Mouse (Mus musculus): Measurements from ENCODE around the gene Anapc16. TPM values are rescaled to one million over a fixed set of nuclear protein-coding genes. Genes with fewer than 3 reads are reported as not detected.
A peak's percentile ranks its signal among the peaks of the same experiment; 100 is the strongest.
"Not testable (repeated sequence)": the region's sequence is repeated elsewhere in the genome, so short reads cannot be mapped to it uniquely, and the experiment has no call there.

The Anapc16 gene
- polyA plus RNA-seq, 1 experiment from 2014 or later: 100 TPM

DNA sequence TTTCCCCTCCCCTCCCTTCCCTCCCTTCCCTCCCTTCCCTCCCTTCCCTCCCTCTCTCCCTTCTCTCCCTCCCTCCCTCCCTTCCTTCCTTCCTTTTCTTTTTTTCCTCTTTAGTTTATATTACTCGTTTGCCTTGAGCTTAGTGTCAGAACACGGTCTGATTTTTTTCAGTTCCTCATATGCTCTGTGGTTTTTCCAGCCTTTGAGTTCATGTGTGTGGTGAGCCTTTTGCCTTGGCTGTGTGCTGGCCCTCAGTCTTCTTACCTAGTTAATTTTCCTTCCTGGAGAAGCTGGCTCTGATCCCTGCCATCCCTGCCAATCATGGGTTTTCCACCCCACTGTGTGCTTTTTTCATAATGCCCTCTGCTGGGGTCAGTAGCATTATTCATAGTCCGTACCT, 6.2 kb upstream of the Anapc16 start:
- H3K4me2 ChIP-seq (replicated peaks; ENCODE audit: low read depth): no peak overlapping the region
- no peak overlapping the region for H3K9ac ChIP-seq (ENCODE audit: low read depth, low read length)
- no peaks in the 10 kb centered on the region for H3K27me3 ChIP-seq (replicated peaks; ENCODE audit: control insufficient read depth, insufficient read depth, low read length)
- H3K27ac ChIP-seq (ENCODE audit: low read depth, low read length): no peak overlapping the region
- H3K36me3 ChIP-seq (ENCODE audit: control insufficient read depth, insufficient read depth): peaks cover 22% of the 10 kb centered on the region
- 51% methylated on average over 3 of the region's 3 CpGs for WGBS
- no peak overlapping the region for H3K4me3 ChIP-seq (ENCODE audit: low read depth, low read length)
- no peaks in the 10 kb centered on the region for H3K9me3 ChIP-seq (ENCODE audit: control insufficient read depth)
- no peak for TF ChIP-seq CTCF (IDR thresholded peaks at IDR 0.05; ENCODE audit: low read depth)
- H3K4me1 ChIP-seq (replicated peaks; ENCODE audit: control insufficient read depth, insufficient read depth, low read length): no peaks in the 10 kb centered on the region
- no peak for ATAC-seq

DNA sequence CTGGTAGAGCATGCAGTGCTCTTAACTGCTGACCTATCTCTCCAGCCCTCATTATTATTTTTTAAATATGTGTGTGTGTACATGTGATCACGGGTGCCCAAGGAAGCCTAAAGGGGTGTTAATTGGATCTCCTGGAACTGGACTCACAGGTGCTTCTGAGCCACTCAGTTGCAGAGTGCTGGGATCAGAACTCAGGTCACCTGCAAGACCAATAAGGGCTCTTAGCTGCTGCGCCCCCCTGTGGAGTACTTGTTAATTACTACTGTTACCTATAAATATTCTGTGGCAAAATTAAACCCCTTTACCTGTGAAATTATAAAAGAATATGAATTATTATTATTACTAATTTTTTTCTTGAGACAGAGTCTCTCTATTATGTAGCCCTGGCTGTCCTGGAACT, 2.3 kb upstream of the Anapc16 start:
- TF ChIP-seq CTCF (IDR thresholded peaks at IDR 0.05; ENCODE audit: low read depth): peak; percentile 60
- Histone ChIP-seq H3K4me1 (replicated peaks; ENCODE audit: control insufficient read depth, insufficient read depth, low read length) (peaks cover 4% of the 10 kb centered on the region), H3K9me3 (ENCODE audit: control insufficient read depth) (no peaks in the 10 kb centered on the region), H3K27ac (ENCODE audit: low read depth, low read length) (no peak overlapping the region), H3K4me3 (ENCODE audit: low read depth, low read length) (no peak overlapping the region), H3K4me2 (replicated peaks; ENCODE audit: low read depth) (no peak overlapping the region), H3K36me3 (ENCODE audit: control insufficient read depth, insufficient read depth) (peaks cover 16% of the 10 kb centered on the region), H3K9ac (ENCODE audit: low read depth, low read length) (no peak overlapping the region), H3K27me3 (replicated peaks; ENCODE audit: control insufficient read depth, insufficient read depth, low read length) (no peaks in the 10 kb centered on the region)
- ATAC-seq: no peak
- 50% methylated on average over 2 of the region's 2 CpGs for WGBS

DNA sequence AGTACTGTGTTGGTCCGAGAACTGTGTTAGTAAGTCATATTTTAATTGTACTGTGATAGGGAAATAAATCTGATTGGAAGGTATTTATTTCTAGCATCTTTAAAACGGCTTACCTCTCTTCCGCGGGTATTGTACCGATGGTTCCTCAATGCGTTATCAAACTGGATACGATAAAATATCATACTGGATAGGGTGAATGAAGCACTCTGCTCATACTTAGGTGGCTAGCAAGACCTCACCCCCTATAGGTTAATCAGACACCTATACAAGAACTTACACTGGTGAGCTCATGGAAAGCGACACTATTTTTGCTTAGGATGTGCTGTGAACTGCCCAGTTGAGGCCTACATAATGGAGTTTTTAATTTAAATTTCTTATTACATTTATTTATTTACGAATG, 912 bp upstream of the Anapc16 start:
- Histone ChIP-seq H3K4me2 (replicated peaks; ENCODE audit: low read depth) (peak overlapping the region; percentile 75), H3K9me3 (ENCODE audit: control insufficient read depth) (no peaks in the 10 kb centered on the region), H3K4me3 (ENCODE audit: low read depth, low read length) (peak overlapping the region; percentile 73), H3K27me3 (replicated peaks; ENCODE audit: control insufficient read depth, insufficient read depth, low read length) (no peaks in the 10 kb centered on the region), H3K4me1 (replicated peaks; ENCODE audit: control insufficient read depth, insufficient read depth, low read length) (peaks cover 4% of the 10 kb centered on the region), H3K27ac (ENCODE audit: low read depth, low read length) (peak overlapping the region; percentile 97), H3K9ac (ENCODE audit: low read depth, low read length) (peak overlapping the region; percentile 75), H3K36me3 (ENCODE audit: control insufficient read depth, insufficient read depth) (peaks cover 14% of the 10 kb centered on the region; the same call in 1 of the 2 replicates)
- no peak for ATAC-seq
- TF ChIP-seq CTCF (IDR thresholded peaks at IDR 0.05; ENCODE audit: low read depth): no peak
- WGBS: 63% methylated on average over 9 of the region's 9 CpGs

DNA sequence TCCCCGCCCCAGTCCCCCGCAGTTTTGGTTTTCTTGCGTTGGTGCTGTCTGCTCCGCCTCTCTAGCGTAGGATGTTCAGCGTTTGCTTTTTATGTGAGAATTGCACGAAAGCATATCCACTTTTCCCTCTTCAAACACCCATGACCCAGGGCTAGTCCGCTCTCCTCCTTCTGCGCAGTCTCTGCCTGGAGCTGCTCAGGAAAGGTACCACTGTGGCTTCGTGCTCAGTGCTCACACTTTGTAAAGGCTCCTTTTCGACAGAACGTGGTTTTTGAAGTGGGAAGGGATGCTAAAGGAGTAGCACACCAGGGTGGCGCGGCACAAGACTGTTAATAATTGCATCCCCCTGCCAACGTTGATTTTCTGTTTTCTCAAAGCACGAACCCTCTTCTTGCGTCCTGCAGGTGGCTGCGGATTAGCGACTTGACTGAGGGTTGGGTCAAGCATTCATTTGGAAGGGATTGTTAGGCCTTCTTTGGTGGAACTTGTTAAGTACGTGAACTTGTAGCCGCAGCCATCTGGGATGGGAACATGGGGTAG, 348 bp upstream of the Anapc16 start:
- Histone ChIP-seq H3K4me2 (replicated peaks; ENCODE audit: low read depth) (peak overlapping the region; percentile 75), H3K36me3 (ENCODE audit: control insufficient read depth, insufficient read depth) (peaks cover 14% of the 10 kb centered on the region; the same call in 1 of the 2 replicates), H3K9ac (ENCODE audit: low read depth, low read length) (peak overlapping the region; percentile 75), H3K9me3 (ENCODE audit: control insufficient read depth) (no peaks in the 10 kb centered on the region), H3K27me3 (replicated peaks; ENCODE audit: control insufficient read depth, insufficient read depth, low read length) (no peaks in the 10 kb centered on the region), H3K4me1 (replicated peaks; ENCODE audit: control insufficient read depth, insufficient read depth, low read length) (peaks cover 4% of the 10 kb centered on the region), H3K27ac (ENCODE audit: low read depth, low read length) (peak overlapping the region; percentile 97), H3K4me3 (ENCODE audit: low read depth, low read length) (peak overlapping the region; percentile 73)
- ATAC-seq: peak; percentile 58
- TF ChIP-seq CTCF (IDR thresholded peaks at IDR 0.05; ENCODE audit: low read depth): peak; percentile 41
- under 1% methylated on average over 21 of the region's 21 CpGs for WGBS

DNA sequence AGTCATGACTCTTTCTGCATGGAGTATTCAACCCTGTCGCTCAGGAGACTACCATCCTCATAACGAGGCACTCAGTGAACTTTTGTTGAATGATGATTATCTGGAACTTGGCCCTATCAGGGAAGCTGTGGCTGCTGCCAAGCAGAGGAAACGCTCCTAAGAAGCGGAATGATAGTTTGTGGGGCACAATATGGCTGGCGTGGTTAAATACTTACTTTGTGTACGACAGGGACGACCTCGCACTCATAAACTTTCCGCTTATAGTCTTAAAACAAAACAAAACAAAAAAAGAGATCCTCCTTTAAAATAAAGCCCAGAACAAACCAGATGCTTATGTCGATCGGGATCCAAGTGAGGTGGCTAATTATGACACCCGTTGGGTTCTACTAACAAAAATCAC, 732 bp downstream of the Anapc16 start:
- H3K9me3 ChIP-seq (ENCODE audit: control insufficient read depth): no peaks in the 10 kb centered on the region
- H3K27me3 ChIP-seq (replicated peaks; ENCODE audit: control insufficient read depth, insufficient read depth, low read length): no peaks in the 10 kb centered on the region
- H3K36me3 ChIP-seq (ENCODE audit: control insufficient read depth, insufficient read depth): peaks cover 10% of the 10 kb centered on the region; the same call in 1 of the 2 replicates
- ATAC-seq: no peak
- TF ChIP-seq CTCF (IDR thresholded peaks at IDR 0.05; ENCODE audit: low read depth): no peak
- WGBS: under 1% methylated on average over 12 of the region's 12 CpGs
- peak overlapping the region; percentile 75 for H3K4me2 ChIP-seq (replicated peaks; ENCODE audit: low read depth)
- H3K9ac ChIP-seq (ENCODE audit: low read depth, low read length): peak overlapping the region; percentile 75
- H3K27ac ChIP-seq (ENCODE audit: low read depth, low read length): peak overlapping the region; percentile 97
- peaks cover 4% of the 10 kb centered on the region for H3K4me1 ChIP-seq (replicated peaks; ENCODE audit: control insufficient read depth, insufficient read depth, low read length)
- peak overlapping the region; percentile 73 for H3K4me3 ChIP-seq (ENCODE audit: low read depth, low read length)

DNA sequence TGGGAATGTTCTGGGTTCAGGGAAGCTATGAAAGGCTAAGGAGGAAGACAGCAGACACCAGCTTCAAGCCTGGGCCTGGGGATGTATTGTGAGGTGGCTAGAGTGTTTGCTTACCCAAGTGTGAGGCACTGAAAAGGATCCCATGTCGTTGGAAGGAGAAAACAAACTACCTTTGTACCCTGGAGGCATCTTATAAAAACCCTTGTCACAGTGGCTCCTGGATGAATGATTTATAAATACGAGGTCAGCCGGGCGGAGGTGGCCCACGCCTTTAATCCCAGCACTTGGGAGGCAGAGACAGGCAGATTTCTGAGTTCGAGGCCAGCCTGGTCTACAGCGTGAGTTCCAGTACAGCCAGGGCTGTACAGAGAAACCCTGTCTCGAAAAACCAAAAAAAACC, 1.3 kb downstream of the Anapc16 start:
- not testable (repeated sequence) for H3K9ac ChIP-seq (ENCODE audit: low read depth, low read length); H3K9me3 ChIP-seq (ENCODE audit: control insufficient read depth); H3K4me1 ChIP-seq (replicated peaks; ENCODE audit: control insufficient read depth, insufficient read depth, low read length); H3K27me3 ChIP-seq (replicated peaks; ENCODE audit: control insufficient read depth, insufficient read depth, low read length); ATAC-seq
- Histone ChIP-seq H3K27ac (ENCODE audit: low read depth, low read length) (peak overlapping the region; percentile 97), H3K4me2 (replicated peaks; ENCODE audit: low read depth) (peak overlapping the region; percentile 75), H3K4me3 (ENCODE audit: low read depth, low read length) (peak overlapping the region; percentile 73), H3K36me3 (ENCODE audit: control insufficient read depth, insufficient read depth) (peaks cover 13% of the 10 kb centered on the region; the same call in 1 of the 2 replicates)
- 57% methylated on average over 8 of the region's 8 CpGs for WGBS

DNA sequence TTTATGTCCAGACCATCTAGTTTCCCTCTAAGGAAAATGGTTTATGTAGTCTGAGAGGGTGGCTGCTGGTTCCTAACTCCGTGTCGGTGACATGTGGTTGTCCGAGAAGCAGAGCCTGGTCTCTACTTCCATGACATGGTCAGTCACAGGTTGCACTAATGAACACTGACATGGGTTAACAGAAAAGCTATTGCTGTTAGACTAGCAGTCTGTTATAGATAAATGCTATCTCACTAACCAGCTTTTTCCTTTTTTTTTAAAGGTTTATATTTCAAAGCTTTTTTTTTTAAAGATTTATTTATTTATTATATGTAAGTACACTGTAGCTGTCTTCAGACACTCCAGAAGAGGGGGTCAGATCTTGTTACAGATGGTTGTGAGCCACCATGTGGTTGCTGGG, 3.9 kb downstream of the Anapc16 start:
- no peak overlapping the region for H3K4me2 ChIP-seq (replicated peaks; ENCODE audit: low read depth)

More for the DNA sequence above, 3.9 kb downstream of the Anapc16 start:
- Histone ChIP-seq H3K4me1 (replicated peaks; ENCODE audit: control insufficient read depth, insufficient read depth, low read length) (peaks cover 4% of the 10 kb centered on the region), H3K9me3 (ENCODE audit: control insufficient read depth) (no peaks in the 10 kb centered on the region), H3K27me3 (replicated peaks; ENCODE audit: control insufficient read depth, insufficient read depth, low read length) (no peaks in the 10 kb centered on the region), H3K36me3 (ENCODE audit: control insufficient read depth, insufficient read depth) (peaks cover 31% of the 10 kb centered on the region), H3K27ac (ENCODE audit: low read depth, low read length) (no peak overlapping the region), H3K4me3 (ENCODE audit: low read depth, low read length) (no peak overlapping the region), H3K9ac (ENCODE audit: low read depth, low read length) (no peak overlapping the region)
- ATAC-seq: no peak
- no peak for TF ChIP-seq CTCF (IDR thresholded peaks at IDR 0.05; ENCODE audit: low read depth)
- WGBS: 95% methylated on average over 3 of the region's 3 CpGs
